Mouse (Mus musculus) leukemia stem cell, adult 10-12 weeks (primary cell): ENCODE measurements around the gene Olfr726. TPM values are rescaled to one million over a fixed set of nuclear protein-coding genes. Genes with fewer than 3 reads are reported as not detected.

Experiments used
- polyA plus RNA-seq: library from polyadenylated mRNA; stranded (reverse); fragments of >175 nt; gene quantifications from 2 replicates; pipeline ENCODE4 v1.2.3, GENCODE M21; 2012; ENCODE audit warnings: low replicate concordance

Gene Olfr726
- polyA plus RNA-seq: not detected in 2 replicates

DNA sequence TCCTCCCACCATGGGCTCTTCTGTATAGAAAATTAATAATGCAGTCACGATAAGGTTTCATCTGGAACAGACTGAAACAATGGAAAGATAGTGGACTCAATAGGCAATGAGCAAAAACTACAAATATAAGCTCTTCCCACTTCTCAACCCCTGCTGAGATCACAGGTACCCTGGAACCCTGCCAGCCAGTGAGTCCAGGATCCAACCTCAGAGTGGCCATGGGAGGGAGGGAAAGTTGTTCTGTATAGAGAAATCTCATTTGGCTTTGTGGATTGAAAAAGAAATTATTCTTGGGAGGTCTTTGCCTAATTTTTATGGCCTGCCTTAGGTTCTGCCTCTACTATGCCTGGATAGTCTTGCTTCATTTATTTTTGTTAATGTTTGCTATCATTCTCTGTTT, at the start of gene Olfr726:
Gene Olfr726, minus strand, starts transcription at position 101 of the 400 bp plus-strand sequence.

GRCm38 (mm10) chr14:50122886-50123285, 32.1 kb upstream of the Olfr726 start, which contains the start of gene Olfr727:
Gene Olfr727 (plus strand): TSS chr14:50123186.

GRCm38 (mm10) chr14:50040275-50040674, 50.5 kb downstream of the Olfr726 start, which contains the start of gene Olfr725:
Gene Olfr725 (minus strand): TSS chr14:50040375.

Other genes starting within 250 kb of the Olfr726 start
- gene Olfr722, start 189.0 kb downstream of the Olfr726 start, polyA plus RNA-seq: not detected in 2 replicates
- gene Olfr723, start 159.2 kb downstream of the Olfr726 start, polyA plus RNA-seq: not detected in 2 replicates
- gene Olfr724, start 127.7 kb downstream of the Olfr726 start, polyA plus RNA-seq: not detected in 2 replicates
- not detected in 2 replicates for gene Olfr725, start 50.6 kb downstream of the Olfr726 start, polyA plus RNA-seq
- not detected in 2 replicates for gene Olfr727, start 32.2 kb upstream of the Olfr726 start, polyA plus RNA-seq
- gene Olfr728, start 51.7 kb upstream of the Olfr726 start, polyA plus RNA-seq: not detected in 2 replicates
- not detected in 2 replicates for gene Olfr729, start 62.0 kb upstream of the Olfr726 start, polyA plus RNA-seq
- not detected in 2 replicates for gene Olfr730, start 97.2 kb upstream of the Olfr726 start, polyA plus RNA-seq
- 0.05 TPM in 1 of 2 replicates, not detected in the other for gene Olfr731, start 150.9 kb upstream of the Olfr726 start, polyA plus RNA-seq
- not detected in 2 replicates for gene Olfr732, start 193.3 kb upstream of the Olfr726 start, polyA plus RNA-seq
- gene Olfr733, start 210.6 kb upstream of the Olfr726 start, polyA plus RNA-seq: not detected in 2 replicates
- not detected in 2 replicates for gene Olfr734, start 235.8 kb upstream of the Olfr726 start, polyA plus RNA-seq